Mouse (Mus musculus): ENCODE results near the gene Cyren. TPM values are rescaled to one million over a fixed set of nuclear protein-coding genes. Genes with fewer than 3 reads are reported as not detected.

The Cyren gene
- polyA plus RNA-seq, 1 experiment from 2014 or later = 14.2 TPM

- ATAC-seq (ENCODE audit: low FRiP score, low TSS enrichment) = peak; percentile 94
- no peaks in the 10 kb centered on the region for H3K27me3 ChIP-seq (ENCODE audit: control insufficient read depth, insufficient read depth, low read length)
- H3K9ac ChIP-seq (ENCODE audit: low read depth, low read length) = peak within 1 kb of the TSS; percentile 61
- H3K4me1 ChIP-seq (ENCODE audit: control insufficient read depth, insufficient read depth, low read length) = peaks cover 6% of the 10 kb centered on the region; the same call in 1 of the 2 replicates
- under 1% methylated on average over 63 of the region's 64 CpGs for WGBS
- peak within 1 kb of the TSS; percentile 38; the same call in 1 of the 2 replicates for H3K27ac ChIP-seq (ENCODE audit: low read depth, low read length)
- H3K4me3 ChIP-seq (ENCODE audit: low read length) = peak within 1 kb of the TSS; percentile 73
- no peaks in the 10 kb centered on the region for H3K9me3 ChIP-seq (ENCODE audit: control insufficient read depth, low read length)
- H3K4me2 ChIP-seq (replicated peaks; ENCODE audit: low read depth, low read length) = peak within 1 kb of the TSS; percentile 73
- H3K36me3 ChIP-seq (ENCODE audit: control insufficient read depth, insufficient read depth, low read length) = peaks cover 14% of the 10 kb centered on the region; the same call in 1 of the 2 replicates
Observed at GRCm38 (mm10) chr6:34910371-34911219, 32.7 kb upstream of the Cyren start, which contains the start of gene Wdr91. Gene Wdr91, minus strand, starts transcription at chr6:34910876.

DNA sequence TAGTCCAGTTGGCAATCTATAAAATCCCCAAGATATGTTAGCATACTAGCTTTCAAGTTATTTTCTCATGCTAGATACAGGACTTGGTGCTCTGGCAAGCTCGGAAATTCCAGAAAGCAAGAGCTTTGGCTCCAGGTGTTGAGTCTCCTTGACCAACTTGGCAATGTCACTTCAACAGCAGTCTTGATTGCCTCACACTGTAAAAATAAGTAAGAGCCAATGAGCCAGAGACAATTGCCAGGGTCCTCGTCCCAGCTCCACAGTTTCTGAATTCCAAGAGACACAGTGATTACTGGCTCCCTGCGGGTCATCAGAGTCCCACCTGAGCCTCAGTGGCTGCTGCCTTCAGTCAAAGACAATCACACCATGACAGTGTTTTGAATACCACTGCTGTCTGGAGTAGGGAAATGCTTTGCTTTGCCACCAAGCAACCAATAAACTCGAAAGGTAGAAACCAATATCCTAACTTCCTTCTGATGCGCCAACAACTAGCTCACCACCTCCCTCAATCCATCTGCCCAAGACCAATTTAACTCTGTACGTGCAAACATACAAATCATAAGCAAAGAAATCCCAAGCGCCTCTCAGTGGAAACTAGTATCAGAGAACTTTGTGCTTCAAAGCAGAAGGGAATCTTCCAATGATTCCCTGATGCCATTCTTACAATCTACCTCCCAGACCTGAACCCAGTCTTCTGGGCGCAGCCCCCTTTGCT is 31.9 kb upstream of the Cyren start:
- ATAC-seq (ENCODE audit: low FRiP score, low TSS enrichment) = no peak
- H3K9me3 ChIP-seq (ENCODE audit: control insufficient read depth, low read length) = no peaks in the 10 kb centered on the region
- H3K4me2 ChIP-seq (replicated peaks; ENCODE audit: low read depth, low read length) = peak overlapping the region; percentile 73
- peaks cover 6% of the 10 kb centered on the region; the same call in 1 of the 2 replicates for H3K4me1 ChIP-seq (ENCODE audit: control insufficient read depth, insufficient read depth, low read length)
- no peak overlapping the region for H3K27ac ChIP-seq (ENCODE audit: low read depth, low read length)
- no peaks in the 10 kb centered on the region for H3K27me3 ChIP-seq (ENCODE audit: control insufficient read depth, insufficient read depth, low read length)
- H3K4me3 ChIP-seq (ENCODE audit: low read length) = peak overlapping the region; percentile 73
- H3K36me3 ChIP-seq (ENCODE audit: control insufficient read depth, insufficient read depth, low read length) = peaks cover 21% of the 10 kb centered on the region; the same call in 1 of the 2 replicates
- 43% methylated on average over 8 of the region's 8 CpGs for WGBS
- peak overlapping the region; percentile 61 for H3K9ac ChIP-seq (ENCODE audit: low read depth, low read length)

GRCm38 (mm10) chr6:34907696-34908260 is 29.9 kb upstream of the Cyren start:
- Histone ChIP-seq H3K4me2 (replicated peaks; ENCODE audit: low read depth, low read length) (no peak overlapping the region), H3K36me3 (ENCODE audit: control insufficient read depth, insufficient read depth, low read length) (peaks cover 30% of the 10 kb centered on the region; the same call in 1 of the 2 replicates), H3K27me3 (ENCODE audit: control insufficient read depth, insufficient read depth, low read length) (no peaks in the 10 kb centered on the region), H3K9ac (ENCODE audit: low read depth, low read length) (no peak overlapping the region), H3K4me1 (ENCODE audit: control insufficient read depth, insufficient read depth, low read length) (peaks cover 6% of the 10 kb centered on the region; the same call in 1 of the 2 replicates), H3K27ac (ENCODE audit: low read depth, low read length) (no peak overlapping the region), H3K9me3 (ENCODE audit: control insufficient read depth, low read length) (no peaks in the 10 kb centered on the region), H3K4me3 (ENCODE audit: low read length) (no peak overlapping the region)
- WGBS = 83% methylated on average over 18 of the region's 18 CpGs
- no peak for ATAC-seq (ENCODE audit: low FRiP score, low TSS enrichment)

DNA sequence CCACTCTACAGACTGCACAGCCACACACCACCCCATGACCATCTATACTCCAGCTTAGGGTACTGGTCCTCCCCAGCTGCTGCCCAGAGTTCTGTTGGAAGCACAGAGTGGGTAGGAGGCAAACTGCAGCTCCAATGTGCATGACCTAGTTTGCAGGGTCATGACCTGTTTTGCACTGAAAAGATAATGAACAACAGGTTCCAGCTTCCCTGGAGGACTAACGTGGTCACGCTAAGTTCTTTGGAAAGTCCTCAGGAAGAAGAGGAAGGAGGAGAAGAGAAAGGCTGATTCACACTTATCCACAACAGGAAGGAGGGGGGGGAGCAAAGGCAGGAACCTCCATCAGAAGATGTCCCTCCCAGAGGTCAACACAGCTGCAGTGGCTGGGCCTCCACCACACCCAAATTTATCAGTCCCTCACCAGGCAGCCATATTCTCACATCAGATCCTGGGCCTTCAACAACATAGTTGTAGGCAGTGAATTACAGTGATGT is 29.3 kb upstream of the Cyren start:
- Histone ChIP-seq H3K36me3 (ENCODE audit: control insufficient read depth, insufficient read depth, low read length) (peaks cover 35% of the 10 kb centered on the region; the same call in 1 of the 2 replicates), H3K4me3 (ENCODE audit: low read length) (no peak overlapping the region), H3K4me2 (replicated peaks; ENCODE audit: low read depth, low read length) (no peak overlapping the region), H3K9ac (ENCODE audit: low read depth, low read length) (no peak overlapping the region), H3K4me1 (ENCODE audit: control insufficient read depth, insufficient read depth, low read length) (peaks cover 6% of the 10 kb centered on the region; the same call in 1 of the 2 replicates), H3K27ac (ENCODE audit: low read depth, low read length) (no peak overlapping the region), H3K27me3 (ENCODE audit: control insufficient read depth, insufficient read depth, low read length) (no peaks in the 10 kb centered on the region), H3K9me3 (ENCODE audit: control insufficient read depth, low read length) (no peaks in the 10 kb centered on the region)
- ATAC-seq (ENCODE audit: low FRiP score, low TSS enrichment) = no peak
- 77% methylated on average over 2 of the region's 2 CpGs for WGBS

- Histone ChIP-seq H3K36me3 (ENCODE audit: control insufficient read depth, insufficient read depth, low read length) (peaks cover 40% of the 10 kb centered on the region; the same call in 1 of the 2 replicates), H3K4me1 (ENCODE audit: control insufficient read depth, insufficient read depth, low read length) (peaks cover 6% of the 10 kb centered on the region; the same call in 1 of the 2 replicates), H3K4me3 (ENCODE audit: low read length) (no peak overlapping the region), H3K9me3 (ENCODE audit: control insufficient read depth, low read length) (no peaks in the 10 kb centered on the region), H3K27ac (ENCODE audit: low read depth, low read length) (no peak overlapping the region), H3K27me3 (ENCODE audit: control insufficient read depth, insufficient read depth, low read length) (no peaks in the 10 kb centered on the region), H3K9ac (ENCODE audit: low read depth, low read length) (no peak overlapping the region), H3K4me2 (replicated peaks; ENCODE audit: low read depth, low read length) (no peak overlapping the region)
- ATAC-seq (ENCODE audit: low FRiP score, low TSS enrichment) = no peak
- WGBS = 80% methylated on average over 4 of the region's 4 CpGs
Observed at GRCm38 (mm10) chr6:34906661-34907060, 28.8 kb upstream of the Cyren start.

- H3K4me3 ChIP-seq (ENCODE audit: low read length) = no peak overlapping the region
- 79% methylated on average over 2 of the region's 2 CpGs for WGBS
- no peaks in the 10 kb centered on the region for H3K27me3 ChIP-seq (ENCODE audit: control insufficient read depth, insufficient read depth, low read length)
- no peak overlapping the region for H3K9ac ChIP-seq (ENCODE audit: low read depth, low read length)
- no peak overlapping the region for H3K4me2 ChIP-seq (replicated peaks; ENCODE audit: low read depth, low read length)
- H3K27ac ChIP-seq (ENCODE audit: low read depth, low read length) = no peak overlapping the region
- H3K4me1 ChIP-seq (ENCODE audit: control insufficient read depth, insufficient read depth, low read length) = peaks cover 6% of the 10 kb centered on the region; the same call in 1 of the 2 replicates
- ATAC-seq (ENCODE audit: low FRiP score, low TSS enrichment) = no peak
- peaks cover 45% of the 10 kb centered on the region for H3K36me3 ChIP-seq (ENCODE audit: control insufficient read depth, insufficient read depth, low read length)
- no peaks in the 10 kb centered on the region for H3K9me3 ChIP-seq (ENCODE audit: control insufficient read depth, low read length)
Observed at GRCm38 (mm10) chr6:34906125-34906524, 28.3 kb upstream of the Cyren start.

GRCm38 (mm10) chr6:34904361-34904760 is 26.5 kb upstream of the Cyren start:
- ATAC-seq (ENCODE audit: low FRiP score, low TSS enrichment) = no peak
- no peaks in the 10 kb centered on the region; the same call in 1 of the 2 replicates for H3K4me1 ChIP-seq (ENCODE audit: control insufficient read depth, insufficient read depth, low read length)
- no peak overlapping the region for H3K4me3 ChIP-seq (ENCODE audit: low read length)
- no peak overlapping the region for H3K27ac ChIP-seq (ENCODE audit: low read depth, low read length)
- no peaks in the 10 kb centered on the region for H3K27me3 ChIP-seq (ENCODE audit: control insufficient read depth, insufficient read depth, low read length)
- peaks cover 59% of the 10 kb centered on the region for H3K36me3 ChIP-seq (ENCODE audit: control insufficient read depth, insufficient read depth, low read length)
- 73% methylated on average over 6 of the region's 6 CpGs for WGBS
- H3K4me2 ChIP-seq (replicated peaks; ENCODE audit: low read depth, low read length) = no peak overlapping the region
- H3K9ac ChIP-seq (ENCODE audit: low read depth, low read length) = no peak overlapping the region
- no peaks in the 10 kb centered on the region for H3K9me3 ChIP-seq (ENCODE audit: control insufficient read depth, low read length)

- H3K9me3 ChIP-seq (ENCODE audit: control insufficient read depth, low read length) = no peaks in the 10 kb centered on the region
- ATAC-seq (ENCODE audit: low FRiP score, low TSS enrichment) = no peak
- no peaks in the 10 kb centered on the region for H3K27me3 ChIP-seq (ENCODE audit: control insufficient read depth, insufficient read depth, low read length)
- no peak overlapping the region for H3K4me3 ChIP-seq (ENCODE audit: low read length)
- H3K9ac ChIP-seq (ENCODE audit: low read depth, low read length) = no peak overlapping the region
- 37% methylated on average over 10 of the region's 10 CpGs for WGBS
- no peak overlapping the region for H3K27ac ChIP-seq (ENCODE audit: low read depth, low read length)
- H3K36me3 ChIP-seq (ENCODE audit: control insufficient read depth, insufficient read depth, low read length) = peaks cover 63% of the 10 kb centered on the region
- no peak overlapping the region for H3K4me2 ChIP-seq (replicated peaks; ENCODE audit: low read depth, low read length)
- H3K4me1 ChIP-seq (ENCODE audit: control insufficient read depth, insufficient read depth, low read length) = no peaks in the 10 kb centered on the region; the same call in 1 of the 2 replicates
Observed at GRCm38 (mm10) chr6:34903851-34904250, 26.0 kb upstream of the Cyren start.
